Mouse (Mus musculus) embryonic fibroblast, embryonic 13.5 days (primary cell): ENCODE data around the gene Ubr4.

Source experiments
- CTCF ChIP-seq: IDR thresholded peaks from 2 replicates; pipeline ENCODE4 v1.5.1; 2011; ENCODE audit warnings: mild to moderate bottlenecking, control low read depth, low read length, moderate library complexity, borderline replicate concordance; ENCODE audit not compliant: insufficient read depth
- POLR2A ChIP-seq: IDR thresholded peaks from 2 replicates; pipeline ENCODE4 v1.6.1; 2011; ENCODE audit warnings: low read depth, mild to moderate bottlenecking, control low read depth, low read length, moderate library complexity

DNA sequence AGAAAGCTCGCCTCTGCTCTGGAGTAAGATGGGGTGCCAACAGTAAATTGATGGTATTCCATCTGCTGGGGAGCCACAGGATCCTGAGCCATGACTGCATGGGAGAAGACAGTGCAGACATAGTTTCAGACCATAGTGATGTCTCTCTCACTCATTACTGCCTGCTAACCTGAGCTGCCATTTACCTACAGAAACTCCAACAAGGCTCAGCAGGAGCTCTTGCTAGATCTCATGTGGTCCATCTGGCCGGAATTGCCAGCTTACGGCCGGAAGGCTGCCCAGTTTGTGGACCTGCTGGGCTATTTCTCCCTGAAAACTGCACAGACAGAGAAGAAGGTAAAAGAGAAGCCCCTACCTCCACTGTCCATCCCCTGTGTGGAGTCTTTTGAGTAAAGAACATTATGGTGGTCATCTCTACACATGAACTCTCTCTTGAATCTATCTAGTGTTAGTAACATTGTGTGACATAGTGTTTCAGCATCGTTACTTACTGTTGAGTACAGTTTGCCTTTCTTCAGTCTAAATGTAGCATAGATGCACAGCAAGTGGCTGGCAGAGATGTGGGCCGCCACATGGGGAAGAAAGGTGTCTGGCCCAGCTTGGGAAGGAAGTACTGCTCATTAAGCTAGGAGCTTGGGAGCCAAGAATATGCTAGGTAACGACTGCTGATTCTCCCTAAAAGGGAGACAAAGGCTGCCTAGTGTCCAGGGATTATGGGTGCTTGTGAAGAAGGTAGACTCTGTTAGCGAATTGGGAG is 100.7 kb downstream of the Ubr4 start:
- TF ChIP-seq CTCF (no peak), POLR2A (no peak)
